Mouse (Mus musculus): Measurements from ENCODE around the gene Tmem232.

DNA sequence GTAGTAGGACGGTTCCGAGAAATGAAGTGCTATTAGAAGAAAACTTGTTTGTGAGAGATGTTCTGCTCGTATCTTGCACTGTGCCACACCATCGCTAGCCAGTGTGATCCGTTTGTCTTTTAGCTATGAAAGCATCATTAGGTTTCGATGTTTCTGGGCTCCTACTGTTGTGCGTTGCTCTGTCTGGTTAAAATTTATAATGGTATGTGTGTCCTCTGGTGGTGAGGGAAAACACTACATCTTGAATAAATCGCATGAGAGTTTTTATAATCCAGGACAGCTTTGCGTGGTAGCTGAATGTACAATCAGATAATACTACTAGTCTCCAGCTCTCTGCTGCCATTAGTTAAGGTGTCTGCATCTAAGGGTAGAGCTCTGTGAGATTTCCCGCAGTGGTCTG, 63.8 kb downstream of the Tmem232 start:
- TF ChIP-seq CTCF (IDR thresholded peaks at IDR 0.05; ENCODE audit: extremely low read depth, insufficient read length, insufficient replicate concordance, low read depth, low read length): no peak
- no peak for TF ChIP-seq POLR2A (IDR thresholded peaks at IDR 0.05; ENCODE audit: low read depth, low read length)

Measured in small intestine, adult 2 months (tissue).